ENCODE assay signal across 10 mouse cellular contexts in genomic region chr7:35859601-35860000, GRCm38 (mm10). TPM values are rescaled to one million over a fixed set of nuclear protein-coding genes. Genes with fewer than 3 reads are reported as not detected.
DNase-seq lines count a peak whose midpoint lies in the region; ATAC-seq and TF ChIP-seq lines count a peak whose summit lies in the region.
"Had no signal": no experiment of that assay in that cellular context is flagged by ENCODE, and none has a peak within 500 bp of the region (broad histone marks: within the 10 kb centered on the region; RNA-seq: fewer than 3 reads in every experiment).

No protein-coding gene starts in this region.

- no peaks in the 10 kb centered on the region for H3K36me3 ChIP-seq in midbrain, embryonic 10.5 days
- H3K36me3 ChIP-seq in midbrain, embryonic 11.5 days (ENCODE audit: control insufficient read depth, insufficient read depth, low read length) = no peaks in the 10 kb centered on the region
- H3K36me3 ChIP-seq in midbrain, embryonic 15.5 days (replicated peaks) = no peaks in the 10 kb centered on the region
- H3K36me3 ChIP-seq: heart, embryonic 15.5 days; midbrain, embryonic 12.5 days had no signal

- TF ChIP-seq POLR2A in brain, embryonic 14.5 days (IDR thresholded peaks at IDR 0.05; ENCODE audit: borderline replicate concordance, extremely low read depth, insufficient read depth, insufficient read length, poor library complexity, severe bottlenecking) = no peak

- ATAC-seq in midbrain, embryonic 11.5 days (ENCODE audit: low FRiP score) = no peak
- no peak for ATAC-seq in midbrain, embryonic 15.5 days (replicated peaks)

- H3K4me1 ChIP-seq in midbrain, embryonic 10.5 days = no peaks in the 10 kb centered on the region
- H3K4me1 ChIP-seq in midbrain, embryonic 11.5 days (ENCODE audit: control insufficient read depth, insufficient read depth, low read length) = no peaks in the 10 kb centered on the region
- H3K4me1 ChIP-seq in midbrain, embryonic 15.5 days = no peaks in the 10 kb centered on the region
- H3K4me1 ChIP-seq: heart, embryonic 15.5 days; midbrain, embryonic 12.5 days had no signal

- no peak overlapping the region for H3K4me2 ChIP-seq in midbrain, embryonic 11.5 days
- H3K4me2 ChIP-seq in midbrain, embryonic 15.5 days = no peak overlapping the region
- H3K4me2 ChIP-seq: heart, embryonic 15.5 days; midbrain, embryonic 12.5 days had no signal

- no peaks in the 10 kb centered on the region for H3K27me3 ChIP-seq in midbrain, embryonic 10.5 days (ENCODE audit: low read depth, poor library complexity, severe bottlenecking)
- H3K27me3 ChIP-seq in midbrain, embryonic 11.5 days (ENCODE audit: control insufficient read depth, insufficient read depth, low read length) = no peaks in the 10 kb centered on the region
- H3K27me3 ChIP-seq in midbrain, embryonic 15.5 days (replicated peaks) = no peaks in the 10 kb centered on the region
- H3K27me3 ChIP-seq: heart, embryonic 15.5 days; midbrain, embryonic 12.5 days had no signal

- no peak overlapping the region for H3K4me3 ChIP-seq in midbrain, embryonic 10.5 days
- H3K4me3 ChIP-seq in midbrain, embryonic 11.5 days (ENCODE audit: low read depth, low read length) = no peak overlapping the region
- no peak overlapping the region for H3K4me3 ChIP-seq in midbrain, embryonic 15.5 days
- H3K4me3 ChIP-seq: heart, embryonic 15.5 days; midbrain, embryonic 12.5 days had no signal

- no peak overlapping the region for H3K27ac ChIP-seq in midbrain, embryonic 10.5 days (replicated peaks)
- no peak overlapping the region for H3K27ac ChIP-seq in midbrain, embryonic 11.5 days (ENCODE audit: low read depth, low read length)
- H3K27ac ChIP-seq in midbrain, embryonic 15.5 days = no peak overlapping the region
- H3K27ac ChIP-seq: heart, embryonic 15.5 days; midbrain, embryonic 12.5 days had no signal

- TF ChIP-seq CTCF in brain, embryonic 14.5 days (IDR thresholded peaks at IDR 0.05; ENCODE audit: borderline replicate concordance, extremely low read depth, insufficient read depth, insufficient read length) = peak; percentile 46; the same call in 1 of the 2 replicates

- DNase-seq in embryo, embryonic 11 days = peak; percentile 22
- no peak for DNase-seq in embryo, embryonic 10 days (ENCODE audit: low spot score)
- DNase-seq in midbrain, embryonic 10.5 days (ENCODE audit: low spot score) = peak; percentile 28
- no peak for DNase-seq in midbrain, embryonic 11.5 days (ENCODE audit: low spot score, missing footprints)
- no peak for DNase-seq in brain, embryonic 14.5 days (ENCODE audit: low read depth)
- peak; percentile 60 for DNase-seq in lung, postnatal 14 days
- no peak for DNase-seq in MN1 (ENCODE audit: low spot score)

- 20% methylated on average over 3 of the region's 3 CpGs for WGBS in midbrain, embryonic 10.5 days
- 27% methylated on average over 3 of the region's 3 CpGs for WGBS in midbrain, embryonic 11.5 days
- 26% methylated on average over 3 of the region's 3 CpGs for WGBS in midbrain, embryonic 15.5 days

- H3K9me3 ChIP-seq in midbrain, embryonic 10.5 days (replicated peaks) = no peaks in the 10 kb centered on the region
- H3K9me3 ChIP-seq in midbrain, embryonic 11.5 days (ENCODE audit: control insufficient read depth, low read length) = no peaks in the 10 kb centered on the region
- H3K9me3 ChIP-seq in midbrain, embryonic 15.5 days = no peaks in the 10 kb centered on the region
- H3K9me3 ChIP-seq: heart, embryonic 15.5 days had no signal

- no peak overlapping the region for H3K9ac ChIP-seq in midbrain, embryonic 11.5 days (ENCODE audit: low read length)
- no peak overlapping the region for H3K9ac ChIP-seq in midbrain, embryonic 15.5 days
- H3K9ac ChIP-seq: heart, embryonic 15.5 days; midbrain, embryonic 12.5 days had no signal

RNA-seq across cellular contexts. Expression of gene Zfp507, which starts 56.8 kb away (rescaled TPM):
- polyA plus RNA-seq in midbrain, embryonic 10.5 days (2016; fragmentation: Nextera tagmentation; extraction: Ambion mirVana) = 16.8 and 18.5 TPM in 2 replicates
- polyA plus RNA-seq in midbrain, embryonic 11.5 days (2014; fragmentation: Nextera tagmentation; extraction: Ambion mirVana) = 16.1 and 16.3 TPM in 2 replicates
- 18.4 and 20.9 TPM in 2 replicates for polyA plus RNA-seq in brain, embryonic 14.5 days (2012; rRNA removed)
- polyA plus RNA-seq in midbrain, embryonic 15.5 days (2015; fragmentation: Nextera tagmentation; extraction: Ambion mirVana) = 14.7 and 16.0 TPM in 2 replicates

Comparison
In these comparisons a context has a peak if more than half of its experiments do, and no peak if none do; other contexts are left out.
1. DNase-seq: peak in embryo, embryonic 11 days (single experiment), midbrain, embryonic 10.5 days (single experiment) and lung, postnatal 14 days (single experiment); none in embryo, embryonic 10 days (single experiment), midbrain, embryonic 11.5 days (single experiment), brain, embryonic 14.5 days (single experiment) and MN1 (single experiment).